Mouse (Mus musculus): ENCODE results near the gene Ptpn13. TPM values are rescaled to one million over a fixed set of nuclear protein-coding genes. Genes with fewer than 3 reads are reported as not detected.

Ptpn13 gene
- total RNA-seq, 2 experiments from 2014 or later, result 9.8 TPM

- intact Hi-C loops (cut with DNase I), result no loop called here
- no peak for DNase-seq
These were observed 154.9 kb downstream of the Ptpn13 start for GRCm38 (mm10) chr5:103579680-103580420.

- no peak for DNase-seq
- intact Hi-C loops (cut with DNase I), result no loop called here
These were observed 162.2 kb downstream of the Ptpn13 start for GRCm38 (mm10) chr5:103587219-103587618.

GRCm38 (mm10) chr5:103591846-103592245 is 166.9 kb downstream of the Ptpn13 start:
- intact Hi-C loops (cut with DNase I), result no loop called here
- DNase-seq, result peak; percentile 41 to 43

GRCm38 (mm10) chr5:103592706-103593105 is 167.7 kb downstream of the Ptpn13 start:
- DNase-seq, result no peak
- intact Hi-C loops (cut with DNase I), result no loop called here

- DNase-seq, result no peak
- intact Hi-C loops (cut with DNase I), result no loop called here
These were observed 168.6 kb downstream of the Ptpn13 start for GRCm38 (mm10) chr5:103593575-103593974.

GRCm38 (mm10) chr5:103595394-103596226 is 170.6 kb downstream of the Ptpn13 start:
- intact Hi-C loops (cut with DNase I), result no loop called here
- DNase-seq, result no peak

- intact Hi-C loops (cut with DNase I), result no loop called here
- no peak for DNase-seq
These were observed 171.6 kb downstream of the Ptpn13 start for GRCm38 (mm10) chr5:103596467-103597146.

GRCm38 (mm10) chr5:103597604-103598003 is 172.6 kb downstream of the Ptpn13 start:
- intact Hi-C loops (cut with DNase I), result no loop called here
- DNase-seq, result no peak

- intact Hi-C loops (cut with DNase I), result no loop called here
- DNase-seq, result no peak
These were observed 173.3 kb downstream of the Ptpn13 start for GRCm38 (mm10) chr5:103598264-103598663.

GRCm38 (mm10) chr5:103598881-103599280 is 173.9 kb downstream of the Ptpn13 start:
- DNase-seq, result no peak
- intact Hi-C loops (cut with DNase I), result no loop called here

- peak; percentile 32 to 54 for DNase-seq
- intact Hi-C loops (cut with DNase I), result no loop called here
These were observed 178.3 kb downstream of the Ptpn13 start for GRCm38 (mm10) chr5:103603115-103603893.

- no peak for DNase-seq
- intact Hi-C loops (cut with DNase I), result no loop called here
These were observed 180.7 kb downstream of the Ptpn13 start for GRCm38 (mm10) chr5:103605707-103606106.

GRCm38 (mm10) chr5:103610148-103610547 is 185.2 kb downstream of the Ptpn13 start:
- intact Hi-C loops (cut with DNase I), result no loop called here
- DNase-seq, result no peak

GRCm38 (mm10) chr5:103610856-103611472 is 186.0 kb downstream of the Ptpn13 start:
- intact Hi-C loops (cut with DNase I), result no loop called here
- no peak for DNase-seq

- intact Hi-C loops (cut with DNase I), result no loop called here
These were observed 187.3 kb downstream of the Ptpn13 start for GRCm38 (mm10) chr5:103612316-103612715.

GRCm38 (mm10) chr5:103614356-103614755 is 189.4 kb downstream of the Ptpn13 start:
- intact Hi-C loops (cut with DNase I), result no loop called here
- DNase-seq, result no peak

More at GRCm38 (mm10) chr5:103612316-103612715, 187.3 kb downstream of the Ptpn13 start:
- no peak for DNase-seq

GRCm38 (mm10) chr5:103617191-103617590 is 192.2 kb downstream of the Ptpn13 start:
- intact Hi-C loops (cut with DNase I), result no loop called here
- no peak for DNase-seq

GRCm38 (mm10) chr5:103620301-103620973 is 195.4 kb downstream of the Ptpn13 start:
- intact Hi-C loops (cut with DNase I), result loop anchor here (2.0 kb wide), 1 partner anchor 38 kb away; no protein-coding TSS in a partner anchor
- DNase-seq, result peak; percentile 54 to 69

GRCm38 (mm10) chr5:103622321-103622720 is 197.3 kb downstream of the Ptpn13 start:
- intact Hi-C loops (cut with DNase I), result no loop called here

More at GRCm38 (mm10) chr5:103622321-103622720, 197.3 kb downstream of the Ptpn13 start:
- no peak for DNase-seq

All from heart, postnatal 10 days (tissue).